Mouse (Mus musculus) adrenal gland, adult (tissue): ENCODE results near the gene Nphp4.

Experiments
- DNase-seq, 2 experiments: peaks; one replicate each; pipeline ENCODE4 v3.0.0; 2022 to 2023; ENCODE audit warnings: low spot score in 1 of 2; ENCODE audit not compliant: inconsistent age in 2 of 2

Nphp4 gene

DNA sequence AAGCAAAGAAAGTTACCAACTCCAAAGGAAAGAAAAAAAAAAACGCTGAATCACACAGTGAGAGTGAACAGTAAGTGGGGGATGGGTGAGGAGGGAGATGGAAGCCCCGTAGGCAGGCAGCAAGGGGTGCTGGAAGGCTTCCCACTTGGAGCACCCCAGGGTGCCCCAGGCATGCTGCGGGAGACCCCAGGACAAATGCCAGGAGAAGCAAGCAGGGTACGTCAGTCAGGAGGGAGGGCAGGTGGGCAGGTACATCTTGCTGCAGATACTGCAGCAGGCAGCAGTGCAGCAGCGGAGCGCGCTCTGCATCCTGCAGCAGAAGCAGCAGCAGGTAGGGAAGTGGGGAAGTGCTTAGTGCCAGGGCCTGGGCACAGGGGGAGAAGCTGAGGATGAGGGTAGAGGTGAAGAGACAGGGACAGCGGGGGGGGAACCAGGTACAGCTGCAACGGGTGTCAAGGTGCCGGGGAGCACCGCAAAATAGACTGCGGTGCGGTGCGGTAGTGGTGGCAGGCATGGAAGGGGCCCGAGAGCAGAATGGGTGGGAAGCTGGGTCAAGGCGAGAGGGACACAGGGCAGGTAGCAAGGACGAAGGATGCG, at the start of gene Nphp4:
Nphp4 (plus strand) TSS at position 280 of the 597 bp plus-strand sequence.
- DNase-seq: peak; percentile 28 to 35

DNA sequence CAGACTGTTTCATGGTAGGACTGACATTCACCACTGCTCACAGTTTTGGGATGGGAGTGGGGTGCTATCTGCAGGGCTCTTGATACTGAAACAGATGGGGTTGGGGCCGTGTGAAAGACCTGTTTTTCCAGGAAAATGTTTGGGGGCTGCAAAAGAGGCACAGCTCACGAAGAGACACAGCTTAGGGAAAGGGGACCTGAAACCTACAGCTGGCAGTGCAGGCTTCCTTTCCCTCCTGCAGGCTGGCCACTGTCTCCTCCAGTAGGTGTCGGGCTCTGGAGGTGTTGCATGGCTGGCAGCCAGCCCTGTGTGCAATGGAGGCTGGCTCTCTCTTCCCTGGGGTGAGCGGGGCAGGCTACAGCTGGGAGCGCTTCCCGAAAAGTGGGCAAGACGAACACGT, 48.2 kb upstream of the Nphp4 start:
- DNase-seq: no peak

DNA sequence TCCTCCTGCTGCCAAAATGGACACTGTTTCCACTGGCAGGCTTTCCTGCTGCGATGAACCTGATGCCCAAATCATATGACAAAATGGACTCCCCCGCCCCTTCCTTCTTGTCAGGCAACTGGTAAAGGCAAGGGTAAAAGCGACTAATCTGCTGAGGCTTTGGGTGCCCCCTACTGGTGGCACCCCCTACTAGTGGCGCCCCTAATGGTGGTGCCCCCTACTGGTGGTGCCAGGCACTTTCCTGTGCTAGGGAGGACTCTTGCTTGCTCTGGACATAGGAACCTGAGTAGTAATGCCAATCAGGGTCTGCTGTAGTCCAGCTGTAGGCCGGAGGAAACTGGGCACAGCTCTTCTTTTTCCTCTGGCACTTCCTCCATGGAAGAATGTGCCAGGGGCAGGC, 44.2 kb upstream of the Nphp4 start:
- DNase-seq: peak; percentile 32 to 79

DNA sequence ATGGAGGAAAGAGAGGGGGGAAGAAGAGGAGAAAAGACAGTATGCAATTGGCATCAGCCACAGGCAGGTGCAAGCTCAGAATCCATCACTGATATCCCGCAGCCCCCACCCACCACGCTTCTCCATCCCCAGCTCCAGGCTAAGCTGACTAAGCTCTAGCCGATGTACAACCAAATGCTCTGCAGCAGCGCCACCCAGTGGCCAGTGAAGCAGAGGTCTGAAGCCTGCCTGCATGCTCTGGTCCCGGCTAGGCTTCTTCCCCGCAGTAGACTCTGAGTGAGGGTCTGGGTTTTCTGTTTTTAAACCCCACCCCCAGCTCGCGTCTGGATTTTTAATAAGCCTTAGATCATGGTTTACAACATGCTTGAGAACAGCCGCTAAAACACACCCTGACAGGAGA, 41.7 kb upstream of the Nphp4 start:
- DNase-seq: peak; percentile 82 to 93

DNA sequence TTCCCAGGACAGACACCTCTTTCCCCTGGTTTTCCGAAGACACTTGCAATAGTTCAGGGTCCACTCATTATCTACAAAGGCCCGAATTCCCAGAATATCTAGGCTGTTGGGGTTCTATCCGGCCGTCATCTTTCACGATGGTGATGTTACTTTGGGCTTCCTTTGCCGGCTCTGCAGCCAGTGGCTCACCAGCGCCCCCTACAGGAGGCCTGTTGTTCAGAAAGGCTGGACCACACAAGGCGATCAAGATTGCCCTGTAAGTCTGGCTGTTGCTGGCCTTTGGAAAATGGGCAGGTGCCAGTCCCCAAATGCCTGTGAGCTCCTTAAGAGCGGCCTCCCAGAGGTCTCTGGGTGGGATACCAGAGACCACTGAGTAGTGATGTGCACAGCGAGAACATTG, 41.3 kb upstream of the Nphp4 start:
- peak; percentile 67 to 88 for DNase-seq

DNA sequence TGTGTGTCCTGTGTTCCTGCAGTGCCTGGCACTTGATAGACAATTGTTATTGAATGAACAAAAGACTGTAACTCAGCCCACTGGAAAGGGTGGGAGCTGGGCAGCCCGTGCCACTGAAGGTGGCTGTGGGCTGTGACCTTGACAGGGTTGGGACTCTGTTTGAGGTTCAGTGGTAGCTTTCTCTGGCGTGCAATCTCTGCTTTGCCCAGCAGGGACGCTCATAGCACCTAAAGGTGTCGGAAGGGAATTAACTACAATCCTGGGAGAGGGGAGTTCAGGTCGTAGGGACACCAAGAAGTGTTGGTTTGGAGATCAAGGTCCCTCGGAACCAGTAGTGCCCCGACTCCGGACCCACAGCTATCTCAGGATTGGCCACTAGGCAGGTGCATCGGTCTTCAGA, 35.6 kb upstream of the Nphp4 start:
- DNase-seq: no peak

DNA sequence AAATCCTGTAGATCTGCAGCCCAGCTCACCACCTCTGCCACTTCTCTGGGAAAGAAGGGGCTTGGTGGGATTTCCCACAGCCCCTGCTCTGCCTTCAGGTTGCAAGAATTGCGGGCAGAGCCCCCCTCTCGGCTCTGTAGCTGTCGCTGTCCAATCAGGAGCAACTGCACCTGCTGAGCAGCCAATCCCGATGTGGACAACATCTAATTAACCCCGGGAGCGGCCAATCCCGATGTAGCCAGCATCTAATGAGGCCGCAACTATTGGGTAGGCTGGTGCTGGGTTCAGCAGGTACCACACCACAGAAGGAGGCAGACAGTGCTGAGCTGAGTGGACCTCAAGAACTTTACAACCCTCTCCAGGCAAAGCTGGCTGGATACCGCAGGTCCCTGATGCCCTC, 35.0 kb upstream of the Nphp4 start:
- DNase-seq: no peak

DNA sequence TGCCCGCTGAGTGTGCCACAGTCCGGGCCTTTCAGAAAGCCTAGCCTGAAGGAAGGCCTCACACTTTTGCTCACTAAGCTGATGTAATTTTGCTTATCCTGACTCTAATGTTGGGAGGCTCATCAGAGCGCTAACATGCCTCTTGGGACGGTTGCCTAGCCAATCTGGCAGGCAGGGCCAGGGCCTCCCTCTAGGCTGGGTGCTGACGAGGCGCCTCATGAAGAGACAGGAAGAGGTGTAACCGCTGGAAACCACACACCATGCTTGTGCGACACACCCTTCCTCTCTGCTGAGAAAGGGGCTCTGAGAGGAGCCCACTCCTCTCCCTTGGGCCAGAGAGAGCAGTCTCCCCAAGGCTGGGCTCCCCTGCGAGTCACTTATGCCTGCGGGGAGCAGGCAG, 30.3 kb upstream of the Nphp4 start:
- DNase-seq: no peak

DNA sequence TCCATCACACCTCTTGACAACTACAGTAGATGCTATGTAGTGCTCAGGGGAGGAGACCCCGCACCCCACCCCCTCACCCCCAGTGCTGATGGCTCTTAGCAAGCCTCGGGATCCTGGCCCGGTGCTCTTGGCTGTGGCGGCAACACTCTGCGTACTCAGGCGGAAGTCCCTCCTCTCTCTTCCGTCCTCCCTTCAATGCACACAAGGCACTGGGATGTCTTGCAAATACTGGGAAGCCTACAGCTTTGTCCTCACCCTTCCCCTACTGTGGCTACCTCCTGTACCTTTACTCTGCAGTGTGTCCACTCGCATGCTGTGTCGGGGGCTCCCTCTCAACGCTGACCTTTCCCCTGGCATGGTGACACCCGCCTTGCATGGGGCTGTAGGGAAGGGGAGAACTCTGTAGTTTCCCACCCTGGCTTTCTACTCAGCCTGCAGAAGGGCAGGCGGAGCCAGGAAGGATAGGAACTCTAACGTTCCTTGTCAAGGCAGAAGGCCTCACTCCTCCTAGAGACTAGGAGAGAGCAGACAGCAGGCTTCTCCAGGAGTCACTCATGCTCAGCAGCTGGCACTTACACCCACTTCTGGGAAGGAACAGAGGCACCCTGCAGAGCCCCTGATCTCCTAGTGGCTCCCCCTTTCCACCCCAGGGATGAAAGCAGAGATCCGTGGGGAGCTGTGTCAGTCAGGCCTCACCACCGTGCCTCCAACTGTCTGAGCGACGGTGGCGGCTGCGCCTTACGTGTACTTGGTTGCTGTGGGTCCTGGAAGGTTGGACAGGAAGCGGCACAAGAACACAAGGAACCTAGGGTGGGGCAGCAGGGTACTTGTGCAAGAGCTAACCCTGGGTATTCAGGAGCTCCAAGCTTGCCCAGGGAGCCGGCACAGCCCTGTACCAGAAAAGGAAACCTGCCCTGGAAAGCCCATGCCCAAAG, 28.5 kb upstream of the Nphp4 start:
- DNase-seq: no peak

DNA sequence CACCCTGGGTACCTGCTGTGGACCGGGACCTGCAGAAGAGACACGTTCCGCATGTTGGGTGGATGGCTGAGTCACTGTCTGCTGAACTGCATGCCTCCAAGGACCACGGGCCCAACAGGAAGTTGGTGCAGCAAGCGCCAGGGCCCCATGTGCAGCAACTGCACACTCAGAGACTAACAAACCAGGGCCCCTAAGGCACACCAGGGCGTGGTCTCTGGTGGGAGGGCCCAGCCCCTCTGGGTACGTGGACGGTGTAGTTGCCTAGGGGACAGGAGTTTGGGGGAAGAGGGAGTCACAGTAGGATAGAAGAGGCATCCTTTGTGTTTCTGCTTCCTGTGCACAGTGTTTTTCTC, 27.9 kb upstream of the Nphp4 start:
- DNase-seq: no peak

DNA sequence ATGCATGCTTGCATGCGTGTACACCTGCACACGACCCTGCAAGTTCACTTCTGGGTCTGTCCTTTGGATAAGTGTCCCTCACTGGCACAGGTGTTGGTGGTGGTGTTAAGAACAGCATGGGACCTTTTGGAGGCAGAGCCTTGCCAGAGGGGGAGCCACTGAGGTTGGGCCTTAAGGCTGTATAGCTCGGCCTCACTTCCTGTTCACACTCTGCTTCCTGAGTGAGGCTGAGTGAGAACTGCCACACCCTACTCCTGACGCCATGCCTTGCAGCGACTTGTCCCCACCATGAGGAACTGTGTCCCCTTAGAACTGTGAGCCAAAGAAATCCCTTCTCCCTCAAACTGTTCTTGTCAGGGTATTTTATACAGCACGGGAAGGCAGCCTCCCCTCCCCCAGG, 25.1 kb upstream of the Nphp4 start:
- no peak for DNase-seq

DNA sequence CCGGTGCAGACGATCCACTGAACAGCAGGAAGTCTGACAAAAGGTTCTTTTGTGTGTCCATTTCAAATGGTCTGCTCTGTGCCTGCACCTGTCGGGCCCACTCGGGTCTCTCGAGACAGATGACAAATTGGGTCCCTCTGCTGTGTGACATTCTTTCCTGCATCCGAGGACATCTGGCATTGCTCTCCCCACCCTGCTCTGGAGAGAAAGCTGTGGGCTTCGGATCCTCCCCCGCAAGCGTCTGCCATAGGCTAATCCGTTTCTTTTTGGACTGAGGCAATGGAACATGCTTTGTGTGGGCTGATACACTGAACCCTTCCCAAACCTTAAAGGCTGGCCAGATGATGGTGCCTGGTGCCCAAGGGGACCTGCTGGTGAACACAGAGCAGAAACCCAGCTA, 23.4 kb upstream of the Nphp4 start:
- DNase-seq: no peak

DNA sequence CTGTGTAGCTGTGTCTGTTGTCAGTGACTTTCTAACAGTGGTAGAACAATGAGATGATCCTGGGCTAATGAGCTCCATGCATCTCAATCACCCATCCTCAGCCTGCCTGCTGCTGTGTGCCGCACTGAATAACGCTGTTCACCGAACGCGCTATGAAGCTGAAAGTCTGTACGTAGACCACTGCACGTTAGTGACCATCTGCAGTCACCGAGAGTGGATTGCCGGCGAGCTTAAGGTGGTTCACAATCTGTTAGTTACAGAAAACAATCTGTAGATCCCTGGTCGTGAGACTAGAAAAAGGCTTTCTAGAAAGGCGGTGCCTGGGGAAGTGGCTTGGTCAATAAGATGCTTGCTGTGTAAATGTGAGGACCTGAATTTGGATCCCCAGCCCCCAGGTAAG, 22.4 kb upstream of the Nphp4 start:
- DNase-seq: no peak

DNA sequence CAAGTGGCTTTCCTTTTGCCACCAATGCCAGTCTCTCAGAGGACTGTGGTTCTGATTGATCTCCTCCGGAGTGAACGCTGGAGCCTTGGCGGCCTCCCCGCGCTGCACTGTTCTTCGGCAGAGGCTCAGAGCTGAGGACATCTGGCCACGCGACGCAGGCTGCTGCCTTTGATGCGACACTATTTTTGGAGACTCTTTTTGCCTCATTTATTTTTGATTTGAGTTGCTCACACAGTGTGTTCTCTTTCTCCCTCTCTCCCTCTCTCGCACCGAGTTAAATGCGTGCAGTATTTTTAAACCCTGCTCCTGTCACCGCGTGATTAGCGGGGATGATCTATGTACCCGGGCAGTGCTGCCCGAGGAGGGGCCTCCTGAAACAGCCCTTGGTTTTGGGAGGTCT, 19.9 kb upstream of the Nphp4 start:
- DNase-seq: no peak

DNA sequence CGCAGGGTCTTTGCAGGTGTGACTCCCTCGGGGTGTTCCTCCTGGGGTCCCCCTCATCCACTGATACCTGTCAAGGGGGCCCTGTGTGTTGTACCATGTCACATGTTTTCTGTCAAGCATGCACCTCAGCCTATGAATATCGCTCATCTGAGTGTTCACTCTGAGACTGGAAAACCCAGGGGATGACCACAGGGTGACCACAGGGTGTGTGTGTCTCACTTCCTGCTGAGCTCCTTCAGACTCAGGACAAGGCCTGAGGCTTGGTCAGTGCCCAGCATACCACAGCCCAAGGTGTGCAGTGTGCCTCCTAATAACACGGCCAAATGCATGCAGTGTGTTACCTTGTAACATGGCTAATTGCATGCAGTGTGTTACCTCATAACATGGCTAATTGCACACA, 18.8 kb upstream of the Nphp4 start:
- no peak for DNase-seq

DNA sequence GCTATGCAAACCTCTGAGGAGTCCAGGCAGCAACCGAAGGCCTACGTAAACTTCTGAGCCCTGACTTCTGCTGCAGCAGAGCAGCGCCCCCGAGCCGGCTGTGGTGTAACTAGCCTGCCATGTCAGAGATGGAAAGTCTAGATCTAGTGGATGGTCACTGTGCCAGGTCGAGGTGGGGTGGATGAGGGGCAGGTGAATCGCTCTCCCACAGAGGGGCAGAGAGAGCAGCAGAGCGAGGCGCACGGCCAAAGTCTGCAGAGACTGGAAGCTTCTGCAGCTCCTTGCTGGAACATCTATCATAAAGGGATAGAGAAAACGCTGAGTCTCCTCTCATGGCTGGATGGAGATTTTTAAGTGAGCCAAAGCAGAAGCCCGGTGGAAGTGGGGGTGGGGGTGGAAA, 14.0 kb upstream of the Nphp4 start:
- DNase-seq: no peak

DNA sequence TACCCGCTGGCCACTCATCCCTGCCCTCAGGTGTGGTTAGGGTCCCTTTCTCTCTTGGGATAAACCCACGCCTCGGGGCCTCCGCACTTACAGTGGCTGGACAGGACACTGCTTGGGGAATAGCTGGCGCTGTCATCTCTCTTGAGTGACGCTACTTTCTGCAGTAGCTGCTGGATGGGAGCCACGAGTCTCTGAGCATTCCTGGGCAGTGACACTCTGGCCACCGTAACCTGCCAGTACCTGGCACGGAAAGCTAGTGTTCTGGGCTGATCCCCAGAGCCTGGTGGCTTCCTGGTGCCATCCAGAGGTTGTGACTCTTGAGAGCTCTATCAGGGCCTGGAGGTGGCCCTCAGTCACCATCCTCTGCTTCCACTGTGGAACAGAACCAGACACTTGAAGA, 13.4 kb upstream of the Nphp4 start:
- no peak for DNase-seq

DNA sequence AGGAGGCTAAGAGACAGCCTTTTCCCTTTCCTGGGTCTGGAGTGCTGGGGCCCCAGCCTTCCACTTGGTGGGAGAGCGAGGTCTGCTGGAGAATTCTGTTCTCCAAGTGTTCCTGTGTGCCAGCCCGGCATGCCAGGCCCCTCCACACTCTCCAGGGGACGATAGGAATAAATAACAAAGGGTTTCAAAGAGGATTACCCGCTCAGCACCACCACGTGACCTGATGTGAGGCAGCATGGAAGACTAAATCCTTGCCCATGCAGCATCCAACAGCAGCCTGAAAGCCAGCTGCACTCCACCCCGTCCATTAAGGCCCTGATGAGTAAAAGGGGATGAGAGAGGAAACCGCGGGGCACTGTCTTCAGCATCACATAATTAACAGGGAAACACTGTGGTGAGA, 11.4 kb upstream of the Nphp4 start:
- no peak for DNase-seq

DNA sequence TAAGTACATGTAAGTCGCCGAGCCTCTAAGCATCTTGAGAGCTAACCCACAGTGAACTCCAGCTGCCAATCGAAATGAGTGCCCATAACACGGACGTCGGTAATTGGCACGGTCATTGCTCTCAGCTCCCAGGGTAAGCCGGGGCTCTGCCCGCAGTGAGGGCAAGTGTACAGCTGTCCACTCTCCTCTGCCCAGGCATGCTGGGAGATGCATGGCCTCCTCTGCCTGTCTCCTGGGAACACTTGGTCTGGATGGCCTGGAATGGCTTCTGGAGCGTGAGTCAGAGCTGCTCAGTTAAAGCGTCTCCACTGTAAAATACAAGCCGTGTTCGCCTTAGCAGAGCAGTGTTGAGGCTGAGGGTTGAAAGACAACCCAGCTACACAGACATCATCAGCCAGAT, 9.9 kb upstream of the Nphp4 start:
- no peak for DNase-seq

DNA sequence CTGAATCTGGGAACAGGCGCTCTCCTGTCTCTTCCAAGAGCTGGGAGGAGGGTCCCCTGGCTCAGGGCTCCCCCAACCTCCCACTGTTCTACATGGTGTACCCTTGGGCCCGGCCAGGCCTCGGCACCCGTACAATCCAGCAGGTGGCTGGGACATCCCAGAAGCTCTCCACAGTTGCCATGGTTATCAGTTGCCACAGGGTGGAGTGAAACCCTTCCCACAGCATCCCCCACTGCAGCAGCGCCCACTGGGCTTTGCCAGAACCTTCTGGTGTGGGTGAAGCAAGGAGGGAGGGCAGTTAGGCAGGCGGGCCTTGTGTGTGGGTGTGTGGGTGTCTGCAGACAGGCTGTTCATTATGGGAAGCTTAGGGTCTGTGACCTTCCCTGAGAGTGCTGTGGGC, 8.6 kb upstream of the Nphp4 start:
- no peak for DNase-seq

DNA sequence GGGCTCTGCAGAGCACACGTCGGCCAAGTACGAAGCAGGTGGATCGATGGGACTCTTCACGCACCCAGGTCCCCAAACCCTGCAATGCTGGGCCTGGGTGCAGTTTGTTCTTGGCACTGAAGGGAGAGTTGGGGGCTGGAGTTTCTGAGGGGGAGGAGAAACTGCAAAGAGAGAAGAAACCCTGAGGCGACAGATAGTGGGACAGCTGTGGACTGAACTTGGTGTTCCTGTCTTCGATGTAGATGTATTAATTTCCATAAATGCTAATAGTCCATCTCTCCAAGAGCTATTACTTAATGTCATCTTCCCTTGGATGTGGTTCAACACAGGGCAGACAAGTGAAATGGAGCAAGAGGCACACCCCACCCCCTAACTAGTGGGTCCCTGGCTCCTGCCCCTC, 565 bp upstream of the Nphp4 start:
- DNase-seq: peak in 1 of 2 experiments; percentile 32

DNA sequence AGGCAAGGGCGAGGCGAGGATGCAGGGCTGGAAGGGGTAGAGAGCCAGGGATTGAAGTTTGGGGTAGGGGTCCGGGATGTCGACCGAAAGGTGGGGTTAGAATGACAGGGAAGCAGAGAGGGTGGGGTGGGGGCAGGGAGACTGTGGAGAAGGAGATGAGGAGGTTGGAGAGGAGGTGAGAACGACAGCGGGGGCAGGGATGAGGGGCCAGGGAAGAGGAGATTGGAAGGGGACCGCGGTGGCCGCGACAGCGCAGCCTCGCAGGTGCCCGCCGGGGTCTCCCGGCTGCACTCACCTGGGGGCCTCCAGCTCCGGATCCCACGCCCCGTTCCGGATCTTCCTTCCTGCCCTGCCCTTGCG, 580 bp downstream of the Nphp4 start:
- DNase-seq: no peak
